Mouse (Mus musculus) liver, embryonic 14.5 days (tissue): ENCODE data around the gene Dock4. TPM values are rescaled to one million over a fixed set of nuclear protein-coding genes. Genes with fewer than 3 reads are reported as not detected.
A peak's percentile ranks its signal among the peaks of the same experiment; 100 is the strongest.

ENCODE experiments used
- ATAC-seq: fragments of 200-750 bp; cut with Nextera tagmentation; 2 replicates; pipeline ENCODE4 v1.8.0; 2017; ENCODE audit warnings: moderate number of reproducible peaks, mild to moderate bottlenecking, moderate library complexity; ENCODE audit not compliant: insufficient read depth
- DNase-seq, 3 experiments: peaks; one replicate each; pipeline ENCODE4 v3.0.0-alpha.2; 2012 to 2013; ENCODE audit warnings: low read depth in 3 of 3, low spot score in 3 of 3
- H3K27ac ChIP-seq: fragments of 300-500 bp; sonication (generic); 2 replicates; pipeline ENCODE4 v1.5.1; 2014; ENCODE audit warnings: moderate library complexity, mild to moderate bottlenecking, control low read depth, inconsistent platforms
- H3K27me3 ChIP-seq: fragments of 300-500 bp; sonication (generic); 2 replicates; pipeline ENCODE4 v1.6.1; 2014; ENCODE audit warnings: mild to moderate bottlenecking, low read length, moderate library complexity; ENCODE audit not compliant: control insufficient read depth, insufficient read depth
- H3K36me3 ChIP-seq: fragments of 300-500 bp; sonication (generic); replicated peaks from 2 replicates; pipeline ENCODE4 v1.6.1; 2014; ENCODE audit warnings: low read depth; ENCODE audit not compliant: control insufficient read depth, insufficient read depth
- H3K4me1 ChIP-seq, 2 experiments: fragments of 200-500 bp in 1 of 2; fragments of 300-500 bp in 1 of 2; sonication (generic) in 1 of 2; replicated peaks; 2 replicates each; pipeline ENCODE4 v1.6.1; 2012 to 2014; ENCODE audit warnings: antibody characterized with exemption in 1 of 2, inconsistent platforms in 1 of 2, low read length in 1 of 2; ENCODE audit not compliant: control insufficient read depth in 2 of 2, insufficient read depth in 2 of 2
- H3K4me2 ChIP-seq: fragments of 300-500 bp; sonication (generic); 2 replicates; pipeline ENCODE4 v1.6.1; 2014; ENCODE audit warnings: low read depth, mild to moderate bottlenecking, control low read depth, moderate library complexity
- H3K4me3 ChIP-seq, 2 experiments: fragments of 200-500 bp in 1 of 2; fragments of 300-500 bp in 1 of 2; sonication (generic) in 1 of 2; 2 replicates each; pipeline ENCODE4 v1.5.1; 2012 to 2014; ENCODE audit warnings: low read depth in 2 of 2, low read length in 2 of 2, mild to moderate bottlenecking in 2 of 2, control low read depth in 1 of 2, inconsistent platforms in 1 of 2, moderate library complexity in 1 of 2; ENCODE audit not compliant: insufficient read depth in 1 of 2
- H3K9ac ChIP-seq: fragments of 300-500 bp; sonication (generic); replicated peaks from 2 replicates; pipeline ENCODE4 v1.6.1; 2014; ENCODE audit warnings: mild to moderate bottlenecking, control low read depth, moderate library complexity
- H3K9me3 ChIP-seq: fragments of 300-500 bp; sonication (generic); 2 replicates; pipeline ENCODE4 v1.6.1; 2016; ENCODE audit warnings: low read length, mixed read lengths; ENCODE audit not compliant: control insufficient read depth
- CTCF ChIP-seq: IDR thresholded peaks from 2 replicates; pipeline ENCODE4 v1.5.1; 2016; ENCODE audit warnings: antibody characterized with exemption, low read depth, control low read depth
- EP300 ChIP-seq: IDR thresholded peaks from 2 replicates; pipeline ENCODE4 v1.6.1; 2016; ENCODE audit warnings: antibody characterized with exemption, low read depth
- WGBS: fragments of 180-500 bp; shearing (Covaris S2); extraction: QIAGEN DNeasy Blood & Tissue Kit; methylation state at CpG from one replicate; pipeline ENCODE4 v1.1.7; 2014; ENCODE audit not compliant: insufficient replicate concordance; 5-methylcytosine and 5-hydroxymethylcytosine counted together
- polyA plus RNA-seq, 2 experiments: library from polyadenylated mRNA; depleted of rRNA in 1 of 2; stranded (reverse) in 1 of 2; unstranded in 1 of 2; fragments of >200 nt; fragmentation: Nextera tagmentation in 1 of 2; extraction: Ambion mirVana in 1 of 2; gene quantifications; 2 replicates each; pipeline versions ENCODE4 v1.2.1 to v1.2.3; 2012 to 2014

Dock4 gene
- polyA plus RNA-seq, 2 experiments: 0.49 to 0.57 TPM

GRCm38 (mm10) chr12:40552201-40552600, 106.4 kb downstream of the Dock4 start:
- Histone ChIP-seq H3K4me1 (no peaks in the 10 kb centered on the region), H3K9ac (no peak overlapping the region), H3K27ac (no peak overlapping the region), H3K4me2 (no peak overlapping the region), H3K36me3 (no peaks in the 10 kb centered on the region), H3K4me3 (no peak overlapping the region), H3K9me3 (no peaks in the 10 kb centered on the region), H3K27me3 (no peaks in the 10 kb centered on the region)
- no peak for DNase-seq
- TF ChIP-seq CTCF (no peak), EP300 (no peak)
- no peak for ATAC-seq
- WGBS: 14% methylated on average over 1 of the region's 1 CpGs

- no peak for DNase-seq
- Histone ChIP-seq H3K4me2 (no peak overlapping the region), H3K4me3 (no peak overlapping the region), H3K27me3 (no peaks in the 10 kb centered on the region), H3K9me3 (no peaks in the 10 kb centered on the region), H3K9ac (no peak overlapping the region), H3K36me3 (no peaks in the 10 kb centered on the region), H3K4me1 (0 out of 4 replicates have a peak, but pooled peaks cover 0 to 2% of the 10 kb centered on the region in 2 experiments), H3K27ac (no peak overlapping the region)
- WGBS: 65% methylated on average over 2 of the region's 2 CpGs
- TF ChIP-seq EP300: no peak
- no peak for ATAC-seq
Measured at GRCm38 (mm10) chr12:40553929-40554328, 108.2 kb downstream of the Dock4 start.

- H3K27me3 ChIP-seq: no peaks in the 10 kb centered on the region
- DNase-seq: no peak
- H3K36me3 ChIP-seq: no peaks in the 10 kb centered on the region
- no peak overlapping the region for H3K4me2 ChIP-seq
- no peak overlapping the region for H3K9ac ChIP-seq
- H3K4me1 ChIP-seq: 0 out of 4 replicates have a peak, but pooled peaks cover 0 to 3% of the 10 kb centered on the region in 2 experiments
- WGBS: 70% methylated on average over 6 of the region's 6 CpGs
- no peak overlapping the region for H3K27ac ChIP-seq
- TF ChIP-seq CTCF (no peak), EP300 (no peak)
- H3K4me3 ChIP-seq: no peak overlapping the region
- no peaks in the 10 kb centered on the region for H3K9me3 ChIP-seq
- no peak for ATAC-seq
Measured at GRCm38 (mm10) chr12:40554941-40555511, 109.3 kb downstream of the Dock4 start.

GRCm38 (mm10) chr12:40558600-40558999, 112.8 kb downstream of the Dock4 start:
- H3K9me3 ChIP-seq: no peaks in the 10 kb centered on the region
- WGBS: 16% methylated on average over 3 of the region's 3 CpGs
- no peaks in the 10 kb centered on the region for H3K27me3 ChIP-seq
- no peak overlapping the region for H3K27ac ChIP-seq
- H3K9ac ChIP-seq: no peak overlapping the region
- no peak overlapping the region for H3K4me3 ChIP-seq
- no peak for ATAC-seq
- H3K4me2 ChIP-seq: 0 out of 2 replicates have a peak overlapping the region, but pooled peaks have one; percentile 11
- no peaks in the 10 kb centered on the region for H3K36me3 ChIP-seq
- TF ChIP-seq EP300: no peak
- TF ChIP-seq CTCF: no peak
- 0 out of 4 replicates have a peak, but pooled peaks cover 0 to 3% of the 10 kb centered on the region in 2 experiments for H3K4me1 ChIP-seq
- DNase-seq: no peak

GRCm38 (mm10) chr12:40559103-40559502, 113.4 kb downstream of the Dock4 start:
- H3K9ac ChIP-seq: no peak overlapping the region
- WGBS: 13% methylated on average over 11 of the region's 11 CpGs
- TF ChIP-seq CTCF: no peak
- no peak; the same call in 1 of the 2 replicates for TF ChIP-seq EP300
- H3K27me3 ChIP-seq: no peaks in the 10 kb centered on the region
- H3K4me2 ChIP-seq: 0 out of 2 replicates have a peak overlapping the region, but pooled peaks have one; percentile 11
- H3K36me3 ChIP-seq: no peaks in the 10 kb centered on the region
- 0 out of 4 replicates have a peak, but pooled peaks cover 0 to 3% of the 10 kb centered on the region in 2 experiments for H3K4me1 ChIP-seq
- H3K27ac ChIP-seq: no peak overlapping the region
- H3K4me3 ChIP-seq: no peak overlapping the region
- H3K9me3 ChIP-seq: no peaks in the 10 kb centered on the region
- DNase-seq: peak; percentile 5 to 30 (median 11)
- ATAC-seq: peak; percentile 57
